20 mouse cellular contexts compared by ENCODE assay signal in the genomic region with DNA sequence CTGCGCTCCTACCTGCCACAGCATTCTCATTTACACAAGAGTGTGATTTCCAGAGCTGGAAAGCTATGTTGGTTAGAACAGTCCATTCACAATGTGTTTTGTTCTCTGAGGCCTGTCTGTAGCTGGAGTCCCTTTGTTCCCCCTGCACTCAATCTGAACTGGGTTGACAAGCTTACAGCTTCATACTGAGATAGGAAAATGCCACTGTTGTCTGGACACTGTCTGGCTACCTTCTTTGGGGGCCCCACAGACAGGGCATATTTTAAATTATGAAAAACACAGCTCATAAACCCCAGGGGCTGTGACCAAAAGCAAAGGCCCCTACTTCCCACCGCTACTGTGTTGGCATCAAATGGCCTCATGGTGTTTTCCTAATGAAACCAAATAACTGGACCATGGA.
DNase-seq lines count a peak whose midpoint lies in the region; ATAC-seq and TF ChIP-seq lines count a peak whose summit lies in the region.
"Had no signal": no experiment of that assay in that cellular context is flagged by ENCODE, and none has a peak within 500 bp of the region (broad histone marks: within the 10 kb centered on the region; RNA-seq: fewer than 3 reads in every experiment).

No protein-coding gene starts in this region.

- no peaks in the 10 kb centered on the region for H3K79me2 ChIP-seq in heart, adult 2 months (replicated peaks; ENCODE audit: control insufficient read depth, insufficient read depth, low read length)

- no peak overlapping the region for H3K9ac ChIP-seq in heart, embryonic 12.5 days
- H3K9ac ChIP-seq in heart, adult 2 months (ENCODE audit: low read depth, low read length): no peak overlapping the region
- H3K9ac ChIP-seq in midbrain, embryonic 16.5 days (ENCODE audit: low read depth, low read length): no peak overlapping the region
- H3K9ac ChIP-seq in hindbrain, embryonic 13.5 days: no peak overlapping the region
- no peak overlapping the region for H3K9ac ChIP-seq in neural tube, embryonic 12.5 days
- H3K9ac ChIP-seq: embryonic facial prominence, embryonic 13.5 days; intestine, embryonic 15.5 days had no signal

- 81% methylated on average over 2 of the region's 2 CpGs for WGBS in heart, embryonic 12.5 days
- 90% methylated on average over 2 of the region's 2 CpGs for WGBS in heart, adult 2 months
- WGBS in midbrain, embryonic 10.5 days: 70% methylated on average over 2 of the region's 2 CpGs
- WGBS in midbrain, embryonic 16.5 days: 29% methylated on average over 2 of the region's 2 CpGs
- 33% methylated on average over 2 of the region's 2 CpGs for WGBS in hindbrain, embryonic 13.5 days
- WGBS in neural tube, embryonic 12.5 days: 33% methylated on average over 2 of the region's 2 CpGs

- no peaks in the 10 kb centered on the region for H3K36me3 ChIP-seq in heart, embryonic 12.5 days
- no peaks in the 10 kb centered on the region for H3K36me3 ChIP-seq in heart, adult 2 months (ENCODE audit: control insufficient read depth, insufficient read depth, low read length)
- H3K36me3 ChIP-seq in midbrain, embryonic 10.5 days: no peaks in the 10 kb centered on the region
- H3K36me3 ChIP-seq in midbrain, embryonic 16.5 days (ENCODE audit: control insufficient read depth, insufficient read depth, low read length): no peaks in the 10 kb centered on the region
- no peaks in the 10 kb centered on the region for H3K36me3 ChIP-seq in hindbrain, embryonic 13.5 days
- H3K36me3 ChIP-seq in neural tube, embryonic 12.5 days: no peaks in the 10 kb centered on the region
- H3K36me3 ChIP-seq: embryonic facial prominence, embryonic 13.5 days; intestine, embryonic 15.5 days had no signal

- TF ChIP-seq POLR2A in heart, adult 2 months (IDR thresholded peaks at IDR 0.05; ENCODE audit: insufficient read depth, low read depth, low read length): no peak

- intact Hi-C loops in heart, adult 2 months (cut with DNase I): no loop called here

- H3K4me3 ChIP-seq in heart, embryonic 12.5 days: no peak overlapping the region
- H3K4me3 ChIP-seq in heart, adult 2 months: no peak overlapping the region
- H3K4me3 ChIP-seq in midbrain, embryonic 10.5 days: no peak overlapping the region
- H3K4me3 ChIP-seq in midbrain, embryonic 16.5 days (ENCODE audit: low read depth, low read length): no peak overlapping the region
- no peak overlapping the region for H3K4me3 ChIP-seq in hindbrain, embryonic 13.5 days
- H3K4me3 ChIP-seq in neural tube, embryonic 12.5 days: no peak overlapping the region
- H3K4me3 ChIP-seq: embryonic facial prominence, embryonic 13.5 days; intestine, embryonic 15.5 days; megakaryocyte, embryonic 14.5 days had no signal

- DNase-seq in heart, adult 2 months: no peak
- peak; percentile 29 for DNase-seq in midbrain, embryonic 10.5 days (ENCODE audit: low spot score)
- DNase-seq in thymus, postnatal 36 days: no peak
- DNase-seq: cerebellum, adult 2 months; heart, postnatal 4 days; kidney, postnatal 36 days; layer of hippocampus, adult 9-11 months; lung, adult 18-20 months; lung, postnatal 14 days; right cerebral cortex, postnatal 14 days; spleen, adult 18-20 months; thymus, postnatal 25 days had no signal

- no peaks in the 10 kb centered on the region for H3K27me3 ChIP-seq in heart, embryonic 12.5 days (replicated peaks)
- H3K27me3 ChIP-seq in heart, adult 2 months (ENCODE audit: control insufficient read depth, insufficient read depth, low read length): no peaks in the 10 kb centered on the region
- H3K27me3 ChIP-seq in midbrain, embryonic 10.5 days (ENCODE audit: low read depth, poor library complexity, severe bottlenecking): no peaks in the 10 kb centered on the region
- no peaks in the 10 kb centered on the region for H3K27me3 ChIP-seq in midbrain, embryonic 16.5 days (ENCODE audit: control insufficient read depth, insufficient read depth, low read depth, low read length)
- H3K27me3 ChIP-seq in hindbrain, embryonic 13.5 days: no peaks in the 10 kb centered on the region
- H3K27me3 ChIP-seq in neural tube, embryonic 12.5 days (replicated peaks): no peaks in the 10 kb centered on the region
- H3K27me3 ChIP-seq: embryonic facial prominence, embryonic 13.5 days; intestine, embryonic 15.5 days; megakaryocyte, embryonic 14.5 days had no signal

- peak overlapping the region; percentile 31 for H3K27ac ChIP-seq in heart, embryonic 12.5 days (ENCODE audit: poor library complexity, severe bottlenecking)
- no peak overlapping the region for H3K27ac ChIP-seq in heart, adult 2 months
- H3K27ac ChIP-seq in midbrain, embryonic 10.5 days (replicated peaks): peak overlapping the region; percentile 64
- no peak overlapping the region for H3K27ac ChIP-seq in midbrain, embryonic 16.5 days (ENCODE audit: low read length)
- H3K27ac ChIP-seq in hindbrain, embryonic 13.5 days: 0 out of 2 replicates have a peak overlapping the region, but pooled peaks have one; percentile 19
- no peak overlapping the region for H3K27ac ChIP-seq in neural tube, embryonic 12.5 days
- H3K27ac ChIP-seq: embryonic facial prominence, embryonic 13.5 days; intestine, embryonic 15.5 days had no signal

- no peak for ATAC-seq in heart, embryonic 12.5 days (ENCODE audit: insufficient number of reproducible peaks, low FRiP score)
- ATAC-seq in midbrain, embryonic 16.5 days: no peak
- no peak for ATAC-seq in hindbrain, embryonic 13.5 days (ENCODE audit: low FRiP score)
- ATAC-seq in neural tube, embryonic 12.5 days (ENCODE audit: low FRiP score, low read depth): 0 out of 2 replicates have a peak, but pooled peaks have one; percentile 13
- ATAC-seq: intestine, embryonic 15.5 days had no signal

- no peak for TF ChIP-seq EP300 in heart, adult 2 months (IDR thresholded peaks at IDR 0.05; ENCODE audit: insufficient read depth, low read depth, low read length)

- H3K4me2 ChIP-seq in heart, embryonic 12.5 days: no peak overlapping the region
- H3K4me2 ChIP-seq in midbrain, embryonic 16.5 days (ENCODE audit: low read length): no peak overlapping the region
- H3K4me2 ChIP-seq in hindbrain, embryonic 13.5 days: no peak overlapping the region
- H3K4me2 ChIP-seq in neural tube, embryonic 12.5 days (replicated peaks): no peak overlapping the region
- H3K4me2 ChIP-seq: embryonic facial prominence, embryonic 13.5 days; intestine, embryonic 15.5 days; liver, embryonic 11.5 days had no signal

- no peaks in the 10 kb centered on the region for H3K9me3 ChIP-seq in heart, embryonic 12.5 days (replicated peaks)
- no peaks in the 10 kb centered on the region for H3K9me3 ChIP-seq in midbrain, embryonic 10.5 days (replicated peaks)
- H3K9me3 ChIP-seq in midbrain, embryonic 16.5 days (replicated peaks; ENCODE audit: control insufficient read depth, low read length, poor library complexity, severe bottlenecking): no peaks in the 10 kb centered on the region
- H3K9me3 ChIP-seq in hindbrain, embryonic 13.5 days: no peaks in the 10 kb centered on the region
- no peaks in the 10 kb centered on the region for H3K9me3 ChIP-seq in neural tube, embryonic 12.5 days
- H3K9me3 ChIP-seq: embryonic facial prominence, embryonic 13.5 days; intestine, embryonic 15.5 days had no signal

- no peak for TF ChIP-seq CTCF in heart, adult 2 months (IDR thresholded peaks at IDR 0.05)

- peaks cover 15% of the 10 kb centered on the region; the same call in 1 of the 2 replicates for H3K4me1 ChIP-seq in heart, embryonic 12.5 days (replicated peaks)
- H3K4me1 ChIP-seq in heart, adult 2 months (ENCODE audit: control insufficient read depth, insufficient read depth, low read length): no peaks in the 10 kb centered on the region
- H3K4me1 ChIP-seq in midbrain, embryonic 10.5 days: peaks cover 42% of the 10 kb centered on the region
- H3K4me1 ChIP-seq in midbrain, embryonic 16.5 days (ENCODE audit: control insufficient read depth, insufficient read depth, low read length): no peaks in the 10 kb centered on the region
- no peaks in the 10 kb centered on the region for H3K4me1 ChIP-seq in hindbrain, embryonic 13.5 days (replicated peaks)
- 0 out of 2 replicates have a peak, but pooled peaks cover 5% of the 10 kb centered on the region for H3K4me1 ChIP-seq in neural tube, embryonic 12.5 days
- H3K4me1 ChIP-seq: embryonic facial prominence, embryonic 13.5 days; intestine, embryonic 15.5 days; megakaryocyte, embryonic 14.5 days had no signal

Comparison
In these comparisons a context has a peak if more than half of its experiments do, and no peak if none do; other contexts are left out.
1. H3K27ac ChIP-seq: peak in heart, embryonic 12.5 days (single experiment), midbrain, embryonic 10.5 days (single experiment) and hindbrain, embryonic 13.5 days (single experiment); none in heart, adult 2 months (single experiment), midbrain, embryonic 16.5 days (single experiment) and neural tube, embryonic 12.5 days (single experiment).